13 mouse cellular contexts compared by ENCODE assay signal in the genomic region with DNA sequence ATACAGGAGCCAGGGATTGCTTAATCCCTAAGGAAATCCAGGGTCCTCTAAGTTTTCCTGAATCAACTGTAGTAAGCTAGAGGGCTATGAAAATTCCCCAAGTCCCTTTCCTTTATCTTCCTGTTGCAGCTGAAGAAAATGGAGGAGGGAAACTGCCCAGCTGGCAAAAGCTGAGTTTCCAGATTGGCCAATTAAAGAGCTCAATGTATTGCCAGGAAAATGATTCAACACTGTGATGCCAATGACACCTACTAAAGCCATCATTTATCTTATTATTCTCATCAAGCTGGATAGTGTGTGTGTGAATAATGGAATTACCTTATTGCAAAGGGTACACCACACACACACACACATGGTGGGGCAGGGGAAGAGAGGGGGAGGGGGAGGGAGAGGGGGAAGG.
"Had no signal": no experiment of that assay in that cellular context is flagged by ENCODE, and none has a peak within 500 bp of the region (broad histone marks: within the 10 kb centered on the region; RNA-seq: fewer than 3 reads in every experiment).

No protein-coding gene starts in this region.

- DNase-seq: kidney, adult 8-10 months; kidney, postnatal 25 days; lung, embryonic 14.5 days; lung, postnatal 10 days; lung, postnatal 4 days; thymus, adult 18-20 months; thymus, postnatal 14 days had no signal

- H3K27me3 ChIP-seq: liver, embryonic 15.5 days; midbrain, embryonic 15.5 days; neural tube, embryonic 12.5 days had no signal

- H3K27ac ChIP-seq: limb, embryonic 10.5 days; liver, embryonic 15.5 days; midbrain, embryonic 15.5 days; neural tube, embryonic 12.5 days had no signal

- H3K4me3 ChIP-seq: limb, embryonic 10.5 days; liver, embryonic 15.5 days; midbrain, embryonic 15.5 days; neural tube, embryonic 12.5 days had no signal

- H3K4me2 ChIP-seq: liver, embryonic 11.5 days; liver, embryonic 15.5 days; lung, embryonic 14.5 days; midbrain, embryonic 11.5 days; midbrain, embryonic 15.5 days; neural tube, embryonic 12.5 days had no signal

- H3K36me3 ChIP-seq: limb, embryonic 10.5 days; liver, embryonic 15.5 days; midbrain, embryonic 15.5 days; neural tube, embryonic 12.5 days had no signal

- ATAC-seq: midbrain, embryonic 15.5 days had no signal

- H3K9me3 ChIP-seq: limb, embryonic 10.5 days; liver, embryonic 15.5 days; midbrain, embryonic 15.5 days; neural tube, embryonic 12.5 days had no signal

- H3K4me1 ChIP-seq: limb, embryonic 10.5 days; liver, embryonic 15.5 days; midbrain, embryonic 15.5 days; neural tube, embryonic 12.5 days had no signal

- H3K9ac ChIP-seq: liver, embryonic 15.5 days; lung, embryonic 14.5 days; midbrain, embryonic 15.5 days; neural tube, embryonic 12.5 days had no signal
